Mouse (Mus musculus): ENCODE data around the gene Sytl3.
A peak's percentile ranks its signal among the peaks of the same experiment; 100 is the strongest.

The Sytl3 gene

DNA sequence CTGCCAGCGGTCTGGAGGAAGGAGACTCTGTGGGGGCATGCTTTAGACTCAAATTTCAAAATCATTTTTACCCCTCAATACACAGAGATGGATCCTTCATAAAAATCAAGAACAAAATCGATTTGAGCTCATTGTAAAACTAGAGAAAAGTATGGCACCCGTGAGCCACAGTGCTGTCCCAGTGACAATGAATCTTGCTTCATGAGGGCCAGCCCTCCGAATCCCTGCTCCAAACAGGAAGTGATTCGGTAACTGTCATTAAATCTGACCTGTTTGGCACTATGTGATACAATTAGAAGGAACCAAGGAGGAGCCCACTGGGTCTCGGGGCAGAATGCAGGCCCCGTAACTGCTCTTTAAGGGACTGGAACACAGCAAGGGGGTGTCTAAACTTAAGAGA lies 79.9 kb downstream of the Sytl3 start:
- peak; percentile 0 for DNase-seq

DNA sequence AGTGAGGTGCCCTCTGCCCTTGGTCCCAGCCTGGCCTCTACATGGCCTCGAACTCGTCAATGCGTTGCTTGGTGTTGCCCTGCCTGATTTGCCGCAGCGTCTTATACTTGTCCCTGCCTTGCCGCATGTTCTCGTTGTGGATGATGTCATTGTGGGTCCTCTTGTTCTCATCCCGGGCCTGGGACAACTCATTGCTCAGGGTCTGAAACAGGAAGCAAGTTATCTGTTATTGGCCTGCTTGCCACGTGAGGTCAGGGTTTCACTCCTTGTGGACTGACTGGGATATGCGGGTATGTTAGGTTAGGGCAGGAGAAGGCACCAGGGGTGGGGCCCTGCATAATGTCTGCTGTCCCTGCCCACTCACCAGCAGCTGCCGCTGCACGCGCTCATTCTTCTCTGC lies 80.4 kb downstream of the Sytl3 start:
- peak; percentile 2 for DNase-seq

DNA sequence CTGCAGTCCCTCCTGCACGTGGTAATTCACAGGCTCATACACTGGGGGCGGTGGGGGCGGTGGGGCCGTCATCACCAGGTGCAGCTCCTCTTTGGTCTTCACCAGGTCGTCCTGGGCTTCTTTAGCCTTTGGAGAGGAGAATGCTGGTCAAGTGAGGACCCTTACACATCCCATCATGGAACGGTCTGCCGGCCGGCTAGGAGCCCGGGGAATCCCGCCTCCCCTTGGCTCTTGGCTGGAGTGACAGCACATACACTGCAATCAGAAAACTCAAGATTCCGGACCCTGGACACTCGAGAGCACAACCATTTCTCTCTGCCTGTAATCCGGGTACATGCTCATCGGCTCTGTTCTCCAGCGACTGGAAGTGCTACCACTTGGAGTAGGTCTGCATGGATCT lies 80.9 kb downstream of the Sytl3 start:
- peak; percentile 2 for DNase-seq

DNA sequence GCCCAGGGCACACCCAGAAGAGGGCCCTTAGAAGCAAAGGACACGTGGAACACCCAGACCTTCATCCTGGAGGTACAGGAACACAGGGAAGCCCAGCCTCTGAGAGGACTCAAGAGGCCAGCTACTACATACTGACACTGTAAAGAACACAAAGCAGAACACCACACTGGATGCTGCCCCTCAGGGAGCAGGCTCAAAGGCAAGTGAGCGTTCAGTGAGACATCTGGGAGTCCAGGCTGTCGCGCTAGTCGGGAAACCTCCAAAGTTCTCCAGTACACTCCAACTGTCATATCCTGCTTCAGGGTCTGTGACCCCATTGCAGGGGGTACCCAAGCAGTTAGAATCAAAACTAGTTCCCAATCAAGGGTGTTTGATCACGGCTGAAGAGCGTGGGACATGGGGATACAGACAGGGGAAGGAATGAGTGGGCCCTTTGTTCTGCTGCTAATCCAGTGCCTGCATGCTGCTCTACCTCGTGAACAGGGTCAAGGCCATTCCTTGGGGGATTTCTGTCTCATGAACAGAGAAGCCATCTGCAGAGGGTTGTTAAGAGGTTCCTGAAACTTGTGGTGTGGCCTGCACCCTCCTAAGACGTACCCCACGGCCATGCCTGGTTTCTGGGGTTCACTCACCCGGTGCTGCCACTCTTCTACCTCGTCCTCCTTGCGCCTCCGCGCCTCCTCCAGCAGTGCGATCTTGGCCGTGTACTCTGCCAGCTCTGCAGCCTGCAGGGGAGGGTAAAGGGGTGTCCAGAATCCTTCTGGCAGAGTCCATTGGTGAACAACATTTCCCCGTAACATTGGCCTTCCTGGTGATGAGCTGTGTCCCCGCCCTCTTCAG lies 81.7 kb downstream of the Sytl3 start:
- peak; percentile 0 for DNase-seq

DNA sequence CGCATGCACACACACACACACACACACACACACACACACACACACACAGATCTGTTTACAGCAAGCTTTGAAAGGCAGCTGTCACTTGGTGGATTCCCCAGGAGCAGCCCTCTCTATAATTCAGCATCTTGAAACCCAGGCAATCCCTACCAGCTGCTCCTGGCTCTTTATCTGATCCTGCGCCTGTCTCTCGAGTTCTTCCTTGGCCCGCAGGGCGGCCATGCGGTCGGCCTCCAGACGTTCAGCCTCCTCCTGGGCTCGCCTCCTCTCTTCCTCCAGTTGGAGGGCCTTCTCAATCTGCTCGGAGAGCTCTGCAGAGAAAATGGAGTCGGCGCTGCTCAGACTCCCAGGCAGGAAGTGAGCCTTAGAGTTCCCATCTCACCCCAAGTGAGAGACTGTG lies 82.4 kb downstream of the Sytl3 start:
- no peak for DNase-seq

DNA sequence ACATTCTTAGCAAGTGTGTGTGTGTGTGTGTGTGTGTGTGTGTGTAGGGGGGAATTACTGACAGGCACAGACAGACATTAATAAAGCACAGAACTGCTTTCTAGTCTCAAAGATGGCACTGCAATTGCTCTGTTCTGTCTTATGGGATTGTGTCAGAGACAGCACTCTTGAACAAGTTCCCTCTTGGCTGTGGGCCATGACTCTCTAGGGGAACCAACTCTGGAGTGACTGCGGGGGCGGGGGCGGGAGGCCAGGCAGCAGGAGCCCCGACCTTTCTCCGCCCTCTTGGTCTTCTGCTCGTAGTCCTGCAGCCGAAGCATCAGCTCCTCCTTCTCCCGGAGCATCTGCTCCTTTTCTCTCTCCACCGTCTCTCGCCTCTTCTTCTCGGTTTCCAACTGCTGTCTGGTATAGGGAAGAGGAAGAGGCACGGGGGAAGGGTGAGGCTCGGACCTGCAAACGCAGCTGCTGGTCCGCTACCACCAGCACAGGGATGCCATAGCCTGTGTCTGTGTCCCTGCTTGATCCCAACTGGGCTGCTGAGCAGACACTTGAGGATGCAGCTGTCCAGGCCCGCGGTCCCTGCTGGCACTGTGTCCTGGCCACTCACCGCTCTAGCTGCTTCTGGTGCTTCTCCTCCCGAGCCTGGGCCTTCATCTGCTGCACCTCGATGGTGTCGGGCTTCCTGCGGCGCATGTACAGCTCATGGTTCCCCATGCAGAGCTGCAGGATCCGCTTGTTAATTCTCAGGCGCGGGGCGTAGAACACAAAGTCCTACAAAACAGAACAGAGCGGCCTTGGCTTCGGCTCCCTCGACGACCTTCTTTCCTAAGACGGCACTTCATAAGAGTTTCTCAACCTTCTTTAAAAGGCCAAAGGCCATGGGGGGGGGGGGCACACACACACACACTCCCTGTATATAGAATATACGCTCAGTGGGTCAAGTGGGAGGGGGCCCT lies 83.5 kb downstream of the Sytl3 start:
- DNase-seq = peak; percentile 83

DNA sequence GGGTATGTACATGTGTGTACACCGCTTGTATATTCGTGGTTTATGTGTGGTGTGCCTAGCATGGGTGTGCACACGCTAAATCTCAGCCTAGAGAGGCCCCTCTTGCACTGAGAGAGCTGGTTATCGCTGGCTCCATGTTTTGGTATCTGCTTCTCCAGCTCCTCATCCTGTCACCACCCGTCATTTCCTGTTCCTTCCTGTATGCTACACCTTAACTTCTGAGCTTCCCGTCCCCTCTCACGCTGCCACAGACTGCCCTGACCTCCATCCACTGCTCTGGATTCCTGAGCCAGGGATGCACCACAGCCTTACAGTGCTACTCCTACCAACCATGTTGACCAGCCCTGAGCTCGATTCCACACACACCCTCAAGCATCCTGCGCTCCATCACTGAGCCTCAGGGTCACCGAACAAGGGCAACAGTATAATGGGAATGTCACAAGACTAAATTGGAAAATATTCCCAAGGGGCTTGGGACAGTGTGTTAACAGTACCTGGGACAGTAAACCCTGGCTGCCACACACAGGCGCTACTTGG lies 84.2 kb downstream of the Sytl3 start:
- DNase-seq = no peak

DNA sequence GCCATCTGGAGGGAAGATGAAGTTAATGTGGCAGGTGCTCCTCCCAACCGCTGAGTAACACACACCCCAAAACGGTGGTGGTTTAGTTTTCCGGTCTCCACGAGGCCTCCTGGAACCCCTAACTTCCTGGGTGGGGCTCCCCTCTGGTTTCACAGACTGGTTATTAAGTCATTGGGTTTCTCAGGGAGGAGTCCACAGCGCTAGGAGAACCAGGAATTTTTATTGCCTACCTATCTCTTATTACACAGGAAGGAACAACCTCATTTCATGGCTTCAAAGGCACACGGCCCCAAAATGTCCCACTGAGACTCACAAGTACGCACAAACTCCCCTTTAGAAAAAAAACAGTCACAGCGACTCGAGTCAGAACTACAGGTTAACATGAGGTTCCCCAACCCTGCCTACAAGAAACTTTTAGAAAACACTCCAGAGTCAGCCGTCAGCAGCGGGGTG lies 84.9 kb downstream of the Sytl3 start:
- no peak for DNase-seq

DNA sequence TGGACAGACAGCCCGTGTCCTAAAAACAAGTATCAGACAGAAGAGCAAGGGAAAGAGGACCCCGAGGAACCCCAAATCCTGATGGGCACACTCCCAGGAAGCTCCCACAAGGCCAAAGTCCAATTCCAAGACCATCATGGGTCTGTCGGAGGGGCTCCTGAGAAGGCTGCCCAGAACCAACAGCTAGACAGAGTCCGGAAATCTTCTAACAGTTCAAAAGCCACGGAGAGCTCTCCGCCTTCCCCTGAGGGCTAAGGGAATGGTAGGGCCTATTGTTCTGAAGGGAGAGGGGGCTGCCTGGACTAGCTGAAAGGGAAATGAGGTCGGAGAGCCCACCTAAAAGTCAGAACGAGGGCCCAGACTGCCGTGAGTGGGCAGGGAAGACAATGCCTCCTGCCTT lies 85.5 kb downstream of the Sytl3 start:
- no peak for DNase-seq

DNA sequence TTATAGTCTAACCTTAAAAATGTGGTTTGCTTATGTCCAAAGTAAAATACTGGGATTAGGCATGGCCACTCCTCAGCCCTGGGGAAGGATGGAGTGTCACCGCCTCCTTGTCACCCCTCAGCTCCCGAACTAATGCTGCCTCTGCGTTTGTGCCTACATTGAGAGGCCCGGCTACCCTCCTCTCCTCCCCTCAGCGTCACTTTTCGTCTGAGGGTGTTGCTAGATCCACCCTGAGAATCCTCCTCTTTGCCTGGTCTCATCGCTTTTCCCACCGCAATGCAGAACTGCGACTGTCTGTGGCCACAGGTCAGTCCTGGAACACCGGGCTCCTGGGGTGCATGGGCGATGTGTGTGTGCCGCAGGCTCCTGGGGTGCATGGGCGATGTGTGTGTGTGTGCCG lies 86.0 kb downstream of the Sytl3 start:
- no peak for DNase-seq

DNA sequence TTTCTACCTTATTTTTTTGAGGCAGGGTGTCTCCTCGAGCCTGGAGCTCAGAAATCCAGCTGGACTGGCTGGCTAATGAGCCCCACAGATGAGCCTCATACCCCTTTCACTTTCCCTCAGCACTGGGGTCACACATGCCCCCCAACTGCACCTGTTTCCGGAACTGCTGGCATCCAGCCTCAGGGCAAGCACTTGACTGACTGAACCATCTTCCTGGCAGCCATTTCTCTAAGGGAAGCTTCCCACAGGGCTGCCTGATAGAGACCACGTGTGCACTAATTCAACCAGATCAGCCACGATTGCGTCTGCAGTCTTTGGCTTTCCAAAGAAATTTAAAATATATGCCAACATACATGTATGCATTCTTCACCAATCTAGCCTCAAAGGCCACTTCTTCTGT lies 86.6 kb downstream of the Sytl3 start:
- no peak for DNase-seq

DNA sequence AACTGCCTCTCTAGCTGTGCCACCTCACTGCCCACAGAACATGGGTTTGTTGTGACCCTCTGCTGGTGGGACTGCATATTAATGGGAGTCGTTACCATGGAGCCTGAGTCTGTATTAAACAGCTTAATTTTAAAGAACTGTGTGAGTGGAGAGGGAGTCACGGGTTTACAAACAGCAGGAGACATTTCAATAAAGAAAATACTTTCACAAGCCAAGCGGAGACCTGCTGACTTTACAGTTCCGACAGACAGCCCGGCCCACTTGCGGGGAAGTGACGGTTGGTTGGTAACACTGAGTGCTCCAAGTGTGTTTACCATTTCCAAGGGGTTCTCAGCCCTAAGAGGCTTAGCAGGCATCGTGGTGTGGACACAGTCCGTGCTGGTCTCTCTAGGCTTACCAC lies 87.1 kb downstream of the Sytl3 start:
- DNase-seq = peak; percentile 70

DNA sequence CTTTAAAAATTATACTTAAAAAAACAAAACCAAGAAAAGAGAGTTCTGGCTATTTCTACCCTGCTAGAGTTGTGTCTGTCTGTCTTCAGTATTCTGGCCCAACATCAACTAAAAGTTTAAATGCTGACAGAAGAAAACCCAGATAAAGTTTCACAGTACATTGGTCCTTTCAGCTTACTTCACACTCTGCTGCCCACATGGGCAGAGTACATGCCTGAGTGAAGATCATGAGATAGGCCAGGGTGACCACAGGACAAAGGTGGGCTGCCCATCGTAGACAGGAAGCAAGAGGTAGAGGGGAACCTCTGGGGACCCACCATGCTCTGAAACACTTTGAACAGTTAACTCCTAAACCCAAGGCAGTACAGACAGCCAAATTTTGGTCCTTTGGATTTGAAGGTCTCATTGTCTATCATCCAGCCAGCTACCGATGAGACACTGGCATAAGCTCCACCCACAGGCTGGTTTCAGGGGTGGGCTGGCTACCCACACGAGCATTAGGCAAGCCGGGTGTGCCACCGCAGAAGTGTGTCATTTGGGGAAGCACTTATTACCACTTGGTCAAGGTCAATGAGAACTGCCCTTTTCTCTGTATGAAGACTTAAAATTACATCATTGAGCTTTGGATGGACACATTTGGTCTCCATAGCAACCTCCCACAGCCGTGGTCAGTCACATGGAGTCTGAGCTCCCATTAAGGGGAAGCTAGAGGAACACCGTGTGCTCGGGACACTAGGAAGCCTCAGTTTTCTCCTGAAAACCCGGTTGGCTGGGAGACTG lies 87.7 kb downstream of the Sytl3 start:
- DNase-seq = peak; percentile 55

DNA sequence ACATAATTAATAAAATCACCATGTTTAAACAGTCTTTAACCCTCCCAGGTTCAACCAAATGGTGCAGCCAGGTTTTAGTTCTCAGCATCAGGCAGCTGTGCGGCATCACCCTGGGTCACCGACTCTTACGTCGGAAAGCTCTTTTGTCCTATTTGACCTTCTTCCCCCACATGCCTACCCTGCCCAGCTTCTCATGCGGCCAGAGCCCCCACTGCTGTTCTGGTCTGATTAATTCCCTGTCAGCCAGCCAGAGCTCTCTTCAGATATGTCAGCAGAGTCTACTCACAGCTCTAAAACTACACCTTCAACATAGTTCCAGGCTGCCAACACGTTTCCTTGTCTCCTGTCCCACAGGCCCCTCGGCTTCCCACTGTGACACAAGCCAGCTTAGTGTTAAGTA lies 88.6 kb downstream of the Sytl3 start:
- no peak for DNase-seq

DNA sequence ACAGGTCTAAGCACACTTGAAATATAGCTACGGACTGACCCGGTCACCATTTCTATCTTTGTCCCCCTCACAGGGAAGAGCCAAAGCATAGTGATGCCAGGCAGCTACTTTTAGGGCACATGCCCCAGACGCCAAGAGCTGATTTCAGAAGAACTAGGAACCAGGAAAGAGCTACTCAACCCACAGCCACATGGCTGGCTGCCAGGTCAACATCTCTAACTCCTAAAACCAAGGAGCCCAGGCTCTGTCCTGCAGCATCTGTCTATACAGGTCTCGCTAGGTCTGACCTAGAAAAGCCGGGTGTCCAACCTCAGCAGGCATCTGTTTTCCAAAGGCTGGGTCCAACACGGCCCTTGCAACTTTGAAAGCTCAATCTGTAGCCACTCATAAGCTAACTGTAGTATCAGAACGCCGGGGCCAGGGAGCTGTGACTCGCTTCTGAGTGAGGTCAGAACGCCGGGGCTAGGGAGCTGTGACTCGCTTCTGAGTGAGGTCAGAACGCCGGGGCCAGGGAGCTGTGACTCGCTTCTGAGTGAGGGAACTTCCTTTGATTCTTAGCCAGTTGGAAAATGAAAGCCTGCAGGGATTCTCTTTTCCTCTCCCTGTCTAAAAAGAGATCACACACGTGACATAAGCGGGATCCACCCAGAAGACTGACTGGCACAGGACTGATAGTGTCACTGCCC lies 90.0 kb downstream of the Sytl3 start:
- DNase-seq = peak; percentile 68

DNA sequence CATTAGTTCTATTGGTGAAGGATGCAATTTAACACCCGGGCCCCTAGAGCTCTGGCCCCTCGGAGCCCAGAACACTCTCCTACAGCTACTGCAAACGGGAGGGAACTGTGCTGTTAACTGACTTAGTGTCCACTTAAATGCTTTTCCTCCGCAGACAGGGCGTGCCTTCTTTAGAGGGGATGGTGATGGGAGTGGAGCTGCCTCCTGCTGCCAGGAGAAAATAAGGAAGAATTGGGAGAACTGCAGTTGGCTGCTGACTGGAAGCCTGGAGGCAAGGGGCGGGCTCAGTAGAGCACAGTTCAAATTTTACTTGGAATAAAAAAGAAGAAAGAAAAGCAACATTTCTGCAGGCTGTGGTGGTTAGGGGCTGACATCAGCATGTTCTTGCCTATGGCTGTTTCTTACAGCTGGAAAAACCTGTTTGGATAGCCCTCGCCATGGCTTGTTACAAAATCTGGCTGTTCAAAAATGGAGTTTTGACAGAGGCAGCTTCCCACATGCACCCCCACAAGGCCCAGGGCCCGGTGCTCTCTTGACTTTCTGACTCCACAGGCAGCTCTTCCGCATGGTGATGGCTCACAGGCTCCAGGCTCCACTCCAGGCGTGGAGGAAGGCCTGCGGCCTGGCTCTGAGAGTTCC lies 92.4 kb downstream of the Sytl3 start:
- peak; percentile 72 for DNase-seq

DNA sequence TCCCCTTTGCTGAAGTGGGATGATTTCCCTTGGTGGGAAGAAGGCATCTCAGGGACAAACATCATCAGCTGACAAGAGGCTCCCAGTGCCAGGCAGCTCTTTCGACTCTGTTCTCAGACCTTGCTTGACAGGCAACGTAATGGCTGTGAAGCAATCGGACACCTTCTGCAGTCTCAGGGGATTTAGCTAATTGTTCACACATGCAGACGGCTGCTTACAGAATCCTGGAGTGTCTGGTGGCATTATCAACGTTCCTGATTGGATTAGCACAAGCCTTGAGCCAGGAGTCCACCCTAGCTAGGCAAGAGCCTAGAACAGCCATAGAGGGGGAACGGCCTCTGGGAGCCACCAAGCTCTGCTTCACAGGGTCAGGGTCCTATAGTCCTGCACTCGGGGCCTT lies 93.5 kb downstream of the Sytl3 start:
- no peak for DNase-seq

DNA sequence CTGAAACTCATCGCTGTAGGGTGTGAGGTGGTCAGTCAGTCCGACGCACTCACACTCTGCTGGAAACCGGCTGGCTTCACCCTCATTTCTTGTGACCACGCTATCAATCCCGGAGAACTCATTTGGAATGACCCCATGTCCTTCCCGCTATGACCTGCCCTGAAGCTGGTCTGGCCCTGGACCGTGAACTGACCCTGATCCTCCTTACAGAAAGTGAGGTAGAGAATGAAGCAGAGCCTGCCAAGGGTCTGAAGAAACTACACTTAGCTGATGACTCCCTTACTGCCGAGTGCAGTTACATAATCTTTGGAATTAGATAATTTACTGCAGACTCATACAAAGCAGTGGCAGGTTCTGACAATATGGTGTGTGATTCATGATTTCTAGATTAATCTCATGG lies 96.3 kb downstream of the Sytl3 start:
- DNase-seq = no peak

DNA sequence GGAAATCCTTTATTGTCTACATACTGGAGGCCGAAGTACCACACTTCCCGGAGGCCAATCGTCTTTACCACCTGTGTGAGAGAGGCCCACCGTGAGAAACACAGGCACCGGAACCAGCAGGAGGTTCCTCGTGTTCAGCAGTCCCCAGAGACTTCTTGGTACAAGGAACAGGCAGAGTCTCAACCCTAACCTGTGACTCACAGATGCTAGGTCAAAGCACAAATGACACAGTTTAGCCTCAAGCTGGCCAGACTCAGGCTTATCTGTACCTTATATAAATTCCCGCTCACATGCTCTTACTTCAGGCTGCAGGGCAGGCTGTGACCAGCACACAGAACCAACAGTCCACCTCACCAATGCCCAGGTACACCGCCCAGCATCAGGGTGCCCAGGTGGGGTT lies 97.0 kb downstream of the Sytl3 start:
- no peak for DNase-seq

DNA sequence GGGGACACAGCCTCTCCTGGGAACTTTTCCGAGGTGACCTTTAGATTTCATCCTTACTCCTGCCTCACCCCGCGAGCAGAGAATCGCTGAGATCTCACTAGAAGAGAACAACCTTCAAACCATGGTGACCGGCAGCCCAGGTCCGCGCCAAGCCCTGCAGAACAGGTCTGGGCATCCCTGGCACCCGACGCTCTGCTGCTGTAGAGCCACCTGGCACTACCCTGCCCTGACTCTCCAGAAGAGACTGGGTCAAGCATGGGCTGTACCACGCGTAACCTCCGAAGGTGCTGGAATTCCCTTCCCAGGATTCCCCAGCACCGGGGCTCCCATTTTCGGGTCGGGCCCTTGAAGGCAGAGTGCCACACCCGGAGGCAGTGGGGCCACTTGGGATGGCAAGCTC lies 99.0 kb downstream of the Sytl3 start:
- no peak for DNase-seq

DNA sequence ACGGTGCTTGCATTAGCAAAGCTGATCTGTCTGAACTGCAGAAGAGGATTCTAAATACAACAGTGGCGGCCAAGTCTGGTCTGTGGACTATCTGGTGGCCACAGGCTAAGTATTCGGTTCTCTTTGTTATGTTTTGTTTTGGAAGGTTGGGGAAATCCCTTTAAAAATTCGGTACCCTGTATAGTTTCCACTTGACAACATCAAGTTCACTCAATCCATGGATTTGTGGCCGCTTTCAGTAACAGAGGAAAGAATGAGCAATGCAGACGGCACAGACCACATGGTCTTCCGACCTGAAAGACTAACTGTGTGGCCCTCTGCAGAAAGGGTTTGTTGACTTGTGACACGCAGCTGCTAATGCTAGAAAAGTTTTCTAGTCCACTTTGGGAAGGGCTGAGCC lies 100.0 kb downstream of the Sytl3 start:
- DNase-seq = no peak

Data from lung, postnatal 10 days (tissue).